Mouse (Mus musculus): ENCODE results near the gene Cyp3a44. TPM values are rescaled to one million over a fixed set of nuclear protein-coding genes. Genes with fewer than 3 reads are reported as not detected.
"Not testable (repeated sequence)": the region's sequence is repeated elsewhere in the genome, so short reads cannot be mapped to it uniquely, and the experiment has no call there.

The Cyp3a44 gene
- not detected in 2 replicates for polyA plus RNA-seq (2012; rRNA removed)

DNA sequence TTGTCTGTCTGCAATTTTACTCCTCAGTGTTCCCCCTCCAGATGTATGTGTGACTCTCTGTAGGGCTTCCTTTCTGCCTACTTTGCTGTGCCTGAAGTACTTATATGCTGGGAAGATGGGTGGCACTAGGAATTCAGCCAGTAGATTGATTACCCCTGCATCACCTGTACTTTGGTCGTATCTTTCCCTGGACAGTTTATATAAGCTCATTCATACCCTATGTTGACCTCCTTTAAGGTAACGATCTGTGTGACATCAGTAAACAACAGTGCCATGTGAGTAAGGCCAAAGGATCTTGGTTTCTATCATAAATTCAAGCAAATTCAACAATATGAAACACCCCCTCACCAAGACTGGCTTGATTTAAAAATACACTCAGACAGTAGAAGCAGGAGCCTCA, at the start of gene Cyp3a44:
Gene Cyp3a44, minus strand, starts transcription at position 79 of the 400 bp plus-strand sequence.
- DNase-seq (ENCODE audit: low spot score), result not testable (repeated sequence)

DNA sequence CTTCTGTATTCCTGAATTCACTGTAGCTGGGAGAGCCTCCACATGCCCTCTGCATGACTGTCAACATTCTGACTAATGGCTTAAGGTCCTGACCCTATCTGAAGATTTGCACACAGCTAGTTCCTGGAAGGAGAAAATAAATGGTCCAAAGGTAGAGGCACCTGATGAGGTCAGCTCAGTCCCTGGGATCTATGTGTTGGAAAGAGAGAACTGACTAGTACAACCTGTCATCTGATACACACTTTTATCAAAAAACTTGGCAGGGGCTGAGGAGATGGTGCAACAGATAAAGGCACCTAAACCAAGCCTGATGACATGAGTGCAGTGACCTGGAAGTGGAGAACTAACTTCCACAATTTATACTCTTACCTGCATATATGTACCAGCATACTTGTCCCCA, 5.4 kb downstream of the Cyp3a44 start:
- DNase-seq (ENCODE audit: low spot score), result not testable (repeated sequence)

DNA sequence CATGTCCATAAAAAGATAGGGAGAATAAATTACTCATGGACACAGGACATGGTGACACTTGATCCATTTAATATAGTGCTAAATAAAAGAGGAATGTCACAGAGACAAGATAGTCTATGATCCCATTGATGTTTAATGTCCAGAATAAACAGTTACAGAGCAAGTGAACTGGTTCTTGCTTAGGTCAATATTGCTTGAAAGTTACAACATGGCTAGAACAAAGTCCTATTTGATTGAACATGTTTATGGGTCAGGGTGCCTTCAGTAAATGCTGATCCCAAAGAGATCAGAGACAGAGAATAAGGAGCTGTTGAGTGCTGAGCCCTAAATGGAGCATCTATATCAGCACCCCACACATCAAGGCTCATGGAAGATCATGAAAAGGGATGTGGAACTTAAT, 12.4 kb downstream of the Cyp3a44 start:
- not testable (repeated sequence) for DNase-seq (ENCODE audit: low spot score)

DNA sequence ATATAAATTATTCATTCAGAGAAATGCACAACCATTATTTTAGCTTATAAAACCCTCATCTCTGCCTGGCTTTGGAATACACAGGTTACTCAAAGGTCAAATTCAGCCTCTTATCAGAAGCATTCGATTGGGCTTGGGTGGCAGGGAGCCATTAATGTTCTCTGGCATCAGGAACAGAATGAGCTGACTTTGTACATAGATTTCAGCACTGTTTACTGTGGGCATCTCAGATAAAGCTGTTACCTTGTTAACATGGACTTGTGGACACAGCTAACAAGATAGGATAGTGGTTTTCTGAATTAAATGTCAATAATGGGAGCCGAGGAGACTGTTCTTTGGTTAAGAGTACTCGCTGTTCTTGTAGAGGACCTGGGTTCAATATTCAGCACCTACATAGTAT, 68.2 kb downstream of the Cyp3a44 start:
- not testable (repeated sequence) for DNase-seq (ENCODE audit: low spot score)

Other genes starting within 250 kb of the Cyp3a44 start
- gene Cyp3a41b, start 221.1 kb downstream of the Cyp3a44 start, polyA plus RNA-seq (2012; rRNA removed), result not detected in 2 replicates
- gene Cyp3a41a, start 85.7 kb downstream of the Cyp3a44 start, polyA plus RNA-seq (2012; rRNA removed), result not detected in 2 replicates
- not detected in 2 replicates for gene Cyp3a11, start 74.1 kb upstream of the Cyp3a44 start, polyA plus RNA-seq (2012; rRNA removed)
- not detected in 2 replicates for gene Cyp3a25, start 203.7 kb upstream of the Cyp3a44 start, polyA plus RNA-seq (2012; rRNA removed)

Data from urinary bladder, adult 2 months (tissue).